Mouse (Mus musculus) forebrain, embryonic 16.5 days (tissue): ENCODE measurements around the gene Glmp. TPM values are rescaled to one million over a fixed set of nuclear protein-coding genes. Genes with fewer than 3 reads are reported as not detected.
"Not testable (repeated sequence)": the region's sequence is repeated elsewhere in the genome, so short reads cannot be mapped to it uniquely, and the experiment has no call there.

Experiments
- ATAC-seq: fragments of 200-750 bp; cut with Nextera tagmentation; 2 replicates; pipeline ENCODE4 v1.8.0; 2017; ENCODE audit warnings: mild to moderate bottlenecking, moderate library complexity
- H3K27ac ChIP-seq: fragments of 300-500 bp; sonication (generic); 2 replicates; pipeline ENCODE4 v1.5.1; 2014; ENCODE audit warnings: low read length, control low read depth
- H3K27me3 ChIP-seq: fragments of 300-500 bp; sonication (generic); replicated peaks from 2 replicates; pipeline ENCODE4 v1.6.1; 2014; ENCODE audit warnings: low read length; ENCODE audit not compliant: control insufficient read depth, insufficient read depth
- H3K36me3 ChIP-seq: fragments of 300-500 bp; sonication (generic); 2 replicates; pipeline ENCODE4 v1.6.1; 2014; ENCODE audit not compliant: control insufficient read depth, insufficient read depth
- H3K4me1 ChIP-seq: fragments of 300-500 bp; sonication (generic); replicated peaks from 2 replicates; pipeline ENCODE4 v1.6.1; 2014; ENCODE audit warnings: low read length; ENCODE audit not compliant: control insufficient read depth, insufficient read depth
- H3K4me2 ChIP-seq: fragments of 300-500 bp; sonication (generic); 2 replicates; pipeline ENCODE4 v1.6.1; 2014; ENCODE audit warnings: mild to moderate bottlenecking, low read length, control low read depth
- H3K4me3 ChIP-seq: fragments of 300-500 bp; sonication (generic); replicated peaks from 2 replicates; pipeline ENCODE4 v1.5.1; 2014; ENCODE audit warnings: mild to moderate bottlenecking, low read length, control low read depth
- H3K9ac ChIP-seq: fragments of 300-500 bp; sonication (generic); replicated peaks from 2 replicates; pipeline ENCODE4 v1.6.1; 2014; ENCODE audit warnings: low read depth, low read length, control low read depth
- H3K9me3 ChIP-seq: fragments of 300-500 bp; sonication (generic); 2 replicates; pipeline ENCODE4 v1.6.1; 2016; ENCODE audit warnings: low read length; ENCODE audit not compliant: control insufficient read depth
- WGBS: fragments of 180-500 bp; shearing (Covaris S2); extraction: QIAGEN DNeasy Blood & Tissue Kit; methylation state at CpG from one replicate; pipeline ENCODE4 v1.1.7; 2014; 5-methylcytosine and 5-hydroxymethylcytosine counted together
- polyA plus RNA-seq: library from polyadenylated mRNA; unstranded; fragments of >200 nt; fragmentation: Nextera tagmentation; extraction: Ambion mirVana; gene quantifications from 2 replicates; pipeline ENCODE4 v1.2.1, GENCODE M21; 2015

Gene Glmp
- polyA plus RNA-seq: 93.0 and 94.4 TPM in 2 replicates

- H3K4me3 ChIP-seq: peak within 1 kb of the TSS; percentile 66
- H3K27ac ChIP-seq: no peak within 1 kb of the TSS
- H3K4me2 ChIP-seq: peak within 1 kb of the TSS; percentile 76
- peak within 1 kb of the TSS; percentile 60 for H3K9ac ChIP-seq
- peaks cover 12% of the 10 kb centered on the region for H3K4me1 ChIP-seq
- no peaks in the 10 kb centered on the region for H3K9me3 ChIP-seq
- 3% methylated on average over 10 of the region's 10 CpGs for WGBS
- peak; percentile 83 for ATAC-seq
- peaks cover 21% of the 10 kb centered on the region for H3K36me3 ChIP-seq
- H3K27me3 ChIP-seq: no peaks in the 10 kb centered on the region
Measured at GRCm38 (mm10) chr3:88324951-88325405, at the start of gene Glmp. TSS of gene Glmp (plus strand) at chr3:88325023.

GRCm38 (mm10) chr3:88276121-88276520 lies 48.7 kb upstream of the Glmp start:
- ATAC-seq: no peak
- Histone ChIP-seq H3K4me1 (no peaks in the 10 kb centered on the region), H3K9ac (no peak overlapping the region), H3K27ac (no peak overlapping the region), H3K4me2 (no peak overlapping the region), H3K27me3 (no peaks in the 10 kb centered on the region), H3K36me3 (no peaks in the 10 kb centered on the region), H3K9me3 (no peaks in the 10 kb centered on the region), H3K4me3 (no peak overlapping the region)
- WGBS: 75% methylated on average over 2 of the region's 2 CpGs

- Histone ChIP-seq H3K4me3 (no peak overlapping the region), H3K27me3 (no peaks in the 10 kb centered on the region), H3K9ac (no peak overlapping the region), H3K27ac (no peak overlapping the region), H3K4me1 (no peaks in the 10 kb centered on the region), H3K36me3 (no peaks in the 10 kb centered on the region), H3K4me2 (no peak overlapping the region), H3K9me3 (no peaks in the 10 kb centered on the region)
- no peak for ATAC-seq
- 52% methylated on average over 7 of the region's 7 CpGs for WGBS
Measured at GRCm38 (mm10) chr3:88276529-88277143, 48.2 kb upstream of the Glmp start.

- Histone ChIP-seq H3K9ac (no peak overlapping the region), H3K4me2 (no peak overlapping the region), H3K36me3 (no peaks in the 10 kb centered on the region), H3K27me3 (no peaks in the 10 kb centered on the region), H3K4me1 (no peaks in the 10 kb centered on the region), H3K27ac (no peak overlapping the region), H3K4me3 (no peak overlapping the region), H3K9me3 (no peaks in the 10 kb centered on the region)
- 97% methylated on average over 2 of the region's 2 CpGs for WGBS
- ATAC-seq: no peak
Measured at GRCm38 (mm10) chr3:88280035-88280434, 44.8 kb upstream of the Glmp start.

DNA sequence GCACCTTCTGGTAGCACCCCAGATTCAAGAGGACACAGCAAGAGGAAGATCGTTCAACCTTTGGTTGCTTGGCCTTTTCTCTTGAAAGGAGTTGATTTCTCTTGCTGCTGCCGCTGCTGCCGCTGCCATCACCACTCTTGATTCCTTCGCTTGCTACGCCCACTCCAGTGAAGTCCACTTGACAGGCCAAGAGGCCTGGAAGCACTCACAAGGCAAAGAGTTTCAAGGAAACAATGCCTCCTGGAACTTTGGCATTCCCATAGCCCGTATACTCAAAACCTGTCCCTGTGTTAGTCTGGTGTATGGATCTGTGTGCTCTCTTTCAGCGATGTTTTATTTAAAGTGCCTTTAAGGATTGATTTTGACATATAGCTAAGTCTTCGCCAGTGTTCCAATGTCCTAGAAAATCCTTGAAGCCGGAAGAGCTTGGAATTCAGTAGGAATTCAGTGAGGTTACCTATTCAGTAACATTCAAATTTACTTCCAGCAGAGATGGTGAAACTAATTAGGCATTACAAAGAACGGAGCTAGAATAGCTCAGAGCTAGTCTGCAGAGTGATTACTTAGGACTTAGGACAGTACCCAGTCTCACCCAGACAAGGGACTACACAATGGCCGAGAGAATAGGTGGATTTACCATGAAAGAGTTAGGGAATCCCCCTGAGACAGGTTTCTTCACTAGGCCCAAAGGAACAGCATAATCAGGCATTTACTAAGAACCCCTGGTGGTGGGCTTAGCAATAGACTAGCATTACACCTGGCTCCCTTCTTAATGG lies 43.5 kb upstream of the Glmp start:
- not testable (repeated sequence) for ATAC-seq, H3K4me3 ChIP-seq, H3K36me3 ChIP-seq, H3K9ac ChIP-seq, H3K4me1 ChIP-seq, H3K4me2 ChIP-seq, H3K27me3 ChIP-seq, H3K9me3 ChIP-seq, H3K27ac ChIP-seq
- 45% methylated on average over 11 of the region's 11 CpGs for WGBS

- not testable (repeated sequence) for H3K9me3 ChIP-seq, H3K9ac ChIP-seq, H3K4me3 ChIP-seq, H3K27ac ChIP-seq, H3K27me3 ChIP-seq, ATAC-seq, H3K4me2 ChIP-seq, H3K4me1 ChIP-seq, H3K36me3 ChIP-seq
- 95% methylated on average over 14 of the region's 14 CpGs for WGBS
Measured at GRCm38 (mm10) chr3:88284815-88285564, 39.8 kb upstream of the Glmp start.

DNA sequence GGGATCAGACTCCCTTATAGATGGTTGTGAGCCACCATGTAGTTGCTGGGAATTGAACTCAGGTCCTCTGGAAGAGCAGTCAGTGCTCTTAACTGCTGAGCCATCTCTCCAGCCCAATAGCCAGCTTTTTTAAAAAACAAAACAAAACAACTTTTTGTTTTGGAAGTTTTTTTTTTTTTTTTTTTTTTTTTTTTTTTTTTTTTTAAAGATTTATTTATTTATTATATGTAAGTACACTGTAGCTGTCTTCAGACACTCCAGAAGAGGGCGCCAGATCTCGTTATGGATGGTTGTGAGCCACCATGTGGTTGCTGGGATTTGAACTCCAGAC lies 39.3 kb upstream of the Glmp start:
- H3K4me2 ChIP-seq, H3K4me1 ChIP-seq, H3K36me3 ChIP-seq, H3K27me3 ChIP-seq, H3K9ac ChIP-seq, H3K4me3 ChIP-seq, H3K27ac ChIP-seq, H3K9me3 ChIP-seq, ATAC-seq: not testable (repeated sequence)
- no CpG with 5 or more reads among the region's 2 CpGs for WGBS

GRCm38 (mm10) chr3:88287110-88287509 lies 37.7 kb upstream of the Glmp start, which contains the start of gene Gm38392:
TSS of gene Gm38392 (minus strand) at chr3:88287210.
- 98% methylated on average over 4 of the region's 4 CpGs for WGBS
- no peaks in the 10 kb centered on the region for H3K9me3 ChIP-seq
- no peak within 1 kb of the TSS for H3K4me2 ChIP-seq
- no peak within 1 kb of the TSS for H3K4me3 ChIP-seq
- H3K4me1 ChIP-seq: no peaks in the 10 kb centered on the region
- no peak for ATAC-seq
- no peak within 1 kb of the TSS for H3K9ac ChIP-seq
- H3K27ac ChIP-seq: no peak within 1 kb of the TSS
- no peaks in the 10 kb centered on the region for H3K36me3 ChIP-seq
- H3K27me3 ChIP-seq: no peaks in the 10 kb centered on the region

- H3K4me3 ChIP-seq, H3K36me3 ChIP-seq, H3K9me3 ChIP-seq, H3K27ac ChIP-seq, H3K4me1 ChIP-seq, H3K9ac ChIP-seq, H3K4me2 ChIP-seq, H3K27me3 ChIP-seq, ATAC-seq: not testable (repeated sequence)
- WGBS: 61% methylated on average over 8 of the region's 10 CpGs
Measured at GRCm38 (mm10) chr3:88288133-88288713, 36.6 kb upstream of the Glmp start.
